Mouse (Mus musculus) central nervous system, embryonic 18 days (tissue): ENCODE results near the gene Gm5416. TPM values are rescaled to one million over a fixed set of nuclear protein-coding genes. Genes with fewer than 3 reads are reported as not detected.

Experiments used
- polyA plus RNA-seq: library from polyadenylated mRNA; depleted of rRNA; stranded (reverse); fragments of >200 nt; gene quantifications from 2 replicates; pipeline ENCODE4 v1.2.3, GENCODE M21; 2012; rRNA removed

The Gm5416 gene
- not detected in 2 replicates for polyA plus RNA-seq

DNA sequence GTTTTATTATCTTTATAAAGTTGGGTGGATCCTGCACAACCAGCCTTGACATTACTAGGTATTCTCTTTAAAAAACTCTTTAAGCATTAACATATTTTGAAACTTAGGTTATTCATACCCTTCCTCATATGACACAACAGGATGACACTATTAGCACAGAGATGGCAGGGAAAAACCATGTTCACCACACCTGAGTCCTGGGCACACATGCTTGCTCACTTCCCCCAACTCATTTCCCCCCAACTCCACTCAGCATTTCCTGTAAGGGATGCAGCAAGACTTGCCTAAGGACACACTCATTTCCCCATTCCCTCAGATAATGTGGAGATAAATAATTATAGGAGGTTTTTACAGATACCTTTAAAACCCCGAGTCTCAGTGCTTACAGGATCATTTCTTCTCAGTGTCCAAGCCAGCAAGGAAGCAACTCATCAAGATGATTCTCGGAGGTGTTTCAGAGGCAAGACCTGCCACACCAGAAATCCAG lies at the start of gene Gm5416:
TSS of gene Gm5416 (plus strand) at position 437 of the 487 bp plus-strand sequence.

DNA sequence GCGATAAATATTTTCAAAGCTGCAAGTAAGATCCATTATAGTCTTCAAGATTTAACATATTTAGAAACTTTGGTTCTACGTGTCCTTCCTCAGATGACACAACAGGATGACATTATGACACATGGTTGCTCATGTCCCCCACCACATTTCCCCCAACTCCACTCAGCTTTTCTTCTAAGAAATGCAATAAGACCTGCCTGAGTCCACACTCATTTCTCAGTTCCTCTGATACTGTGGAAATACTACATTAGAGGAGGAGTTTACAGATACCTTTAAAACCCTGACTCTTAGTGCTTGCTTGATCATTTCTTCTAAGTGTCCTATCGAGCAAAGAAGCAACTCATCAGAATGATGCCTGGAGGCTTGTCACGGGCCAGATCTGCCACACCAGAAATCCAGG lies 26.3 kb upstream of the Gm5416 start, which contains the start of gene Gm5483:
TSS of gene Gm5483 (plus strand) at position 301 of the 400 bp plus-strand sequence.

DNA sequence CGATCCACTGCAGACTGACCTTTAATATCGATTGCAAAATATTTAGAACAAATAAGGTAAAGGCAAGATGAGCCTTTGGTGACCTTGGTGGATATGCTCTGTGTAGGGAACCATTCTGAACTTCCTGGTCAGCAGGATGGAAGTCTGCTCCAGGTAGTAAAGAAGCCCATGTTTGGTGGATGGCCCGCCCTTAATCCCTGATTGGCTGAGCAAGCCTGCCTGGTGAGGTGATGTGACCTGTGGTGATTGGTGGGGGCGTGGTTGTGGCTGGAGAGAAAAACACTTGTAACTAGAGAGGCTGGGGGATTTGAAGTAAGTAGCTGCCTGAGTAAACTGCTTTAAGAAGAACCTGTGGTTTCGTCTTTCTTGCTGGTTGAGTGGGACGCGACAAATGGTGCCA lies 11.0 kb downstream of the Gm5416 start, which contains the start of gene 2010005H15Rik:
TSS of gene 2010005H15Rik (plus strand) at position 301 of the 400 bp plus-strand sequence.

Other genes starting within 250 kb of the Gm5416 start
- 37.7 and 39.9 TPM in 2 replicates for gene Kpna1, start 231.7 kb upstream of the Gm5416 start, polyA plus RNA-seq
- 7.2 and 7.3 TPM in 2 replicates for gene Wdr5b, start 169.2 kb upstream of the Gm5416 start, polyA plus RNA-seq
- gene Fam162a, start 138.8 kb upstream of the Gm5416 start, polyA plus RNA-seq, result 128 and 129 TPM in 2 replicates
- gene Ccdc58, start 138.7 kb upstream of the Gm5416 start, polyA plus RNA-seq, result 22.5 and 25.2 TPM in 2 replicates
- not detected in 2 replicates for gene Csta1, start 79.2 kb upstream of the Gm5416 start, polyA plus RNA-seq
- 1.7 TPM in 1 of 2 replicates, not detected in the other for gene Stfa2l1, start 53.6 kb upstream of the Gm5416 start, polyA plus RNA-seq
- gene Gm5483, start 26.2 kb upstream of the Gm5416 start, polyA plus RNA-seq, result 0.30 and 2.5 TPM in 2 replicates
- 0.70 TPM in 1 of 2 replicates, not detected in the other for gene 2010005H15Rik, start 11.1 kb downstream of the Gm5416 start, polyA plus RNA-seq
- gene Stfa1, start 66.5 kb downstream of the Gm5416 start, polyA plus RNA-seq, result 0.30 and 1.8 TPM in 2 replicates
- not detected in 2 replicates for gene BC117090, start 123.9 kb downstream of the Gm5416 start, polyA plus RNA-seq
- 0.51 and 1.9 TPM in 2 replicates for gene BC100530, start 157.3 kb downstream of the Gm5416 start, polyA plus RNA-seq
- gene Stfa2, start 198.1 kb downstream of the Gm5416 start, polyA plus RNA-seq, result 0.88 TPM in 1 of 2 replicates, not detected in the other
- 0.49 and 1.1 TPM in 2 replicates for gene Stfa3, start 245.0 kb downstream of the Gm5416 start, polyA plus RNA-seq